Mouse (Mus musculus) embryonic facial prominence, embryonic 10.5 days (tissue): ENCODE measurements around the gene Ryk. TPM values are rescaled to one million over a fixed set of nuclear protein-coding genes. Genes with fewer than 3 reads are reported as not detected.

Experiments
- DNase-seq: peaks from one replicate; pipeline ENCODE4 v3.0.0-alpha.2; 2017; ENCODE audit warnings: low spot score
- H3K27ac ChIP-seq: fragments of 300-500 bp; sonication (generic); replicated peaks from 2 replicates; pipeline ENCODE4 v1.5.1; 2016; ENCODE audit warnings: mild to moderate bottlenecking
- H3K27me3 ChIP-seq: fragments of 300-500 bp; sonication (generic); replicated peaks from 2 replicates; pipeline ENCODE4 v1.6.1; 2016; ENCODE audit warnings: low read depth, mild to moderate bottlenecking; ENCODE audit not compliant: poor library complexity, severe bottlenecking
- H3K36me3 ChIP-seq: fragments of 300-500 bp; sonication (generic); replicated peaks from 2 replicates; pipeline ENCODE4 v1.6.1; 2016; ENCODE audit warnings: mild to moderate bottlenecking, moderate library complexity
- H3K4me1 ChIP-seq: fragments of 300-500 bp; sonication (generic); 2 replicates; pipeline ENCODE4 v1.6.1; 2016
- H3K4me3 ChIP-seq: fragments of 300-500 bp; sonication (generic); 2 replicates; pipeline ENCODE4 v1.5.1; 2016; ENCODE audit warnings: mild to moderate bottlenecking, moderate library complexity
- H3K9me3 ChIP-seq: fragments of 300-500 bp; sonication (generic); 2 replicates; pipeline ENCODE4 v1.6.1; 2016; ENCODE audit warnings: mild to moderate bottlenecking
- WGBS: fragments of 180-500 bp; shearing (Covaris S2); methylation state at CpG from one replicate; pipeline ENCODE4 v1.1.7; 2016; 5-methylcytosine and 5-hydroxymethylcytosine counted together
- polyA plus RNA-seq: library from polyadenylated mRNA; unstranded; fragments of >200 nt; fragmentation: Nextera tagmentation; extraction: Ambion mirVana; gene quantifications from 2 replicates; pipeline ENCODE4 v1.2.1, GENCODE M21; 2016

Ryk gene
- polyA plus RNA-seq, 1 experiment from 2014 or later = 15.8 TPM

DNA sequence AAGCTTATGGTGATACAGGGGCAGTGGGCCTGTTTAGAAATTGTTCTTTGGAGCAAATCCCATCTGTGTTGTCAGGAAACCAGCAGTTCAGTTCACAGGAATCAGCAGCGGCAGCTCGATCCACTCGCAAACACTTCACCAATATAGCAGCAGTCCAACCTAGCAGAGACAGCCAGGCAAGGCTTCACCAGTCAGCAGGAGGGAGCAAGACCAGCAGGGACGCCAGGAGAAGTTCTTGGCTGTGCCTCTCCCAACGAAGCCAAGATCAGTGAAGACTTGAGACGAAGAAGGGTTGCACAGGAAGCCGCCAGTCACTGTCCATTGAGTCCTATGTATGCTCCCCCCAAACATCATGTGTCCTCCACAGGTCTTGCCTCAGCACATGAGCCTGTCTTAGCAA lies 81.4 kb downstream of the Ryk start:
- DNase-seq = no peak
- WGBS = 94% methylated on average over 7 of the region's 7 CpGs
- Histone ChIP-seq H3K4me3 (no peak overlapping the region), H3K36me3 (peaks cover 29% of the 10 kb centered on the region), H3K9me3 (no peaks in the 10 kb centered on the region), H3K4me1 (0 out of 2 replicates have a peak, but pooled peaks cover 7% of the 10 kb centered on the region), H3K27ac (no peak overlapping the region), H3K27me3 (no peaks in the 10 kb centered on the region)

DNA sequence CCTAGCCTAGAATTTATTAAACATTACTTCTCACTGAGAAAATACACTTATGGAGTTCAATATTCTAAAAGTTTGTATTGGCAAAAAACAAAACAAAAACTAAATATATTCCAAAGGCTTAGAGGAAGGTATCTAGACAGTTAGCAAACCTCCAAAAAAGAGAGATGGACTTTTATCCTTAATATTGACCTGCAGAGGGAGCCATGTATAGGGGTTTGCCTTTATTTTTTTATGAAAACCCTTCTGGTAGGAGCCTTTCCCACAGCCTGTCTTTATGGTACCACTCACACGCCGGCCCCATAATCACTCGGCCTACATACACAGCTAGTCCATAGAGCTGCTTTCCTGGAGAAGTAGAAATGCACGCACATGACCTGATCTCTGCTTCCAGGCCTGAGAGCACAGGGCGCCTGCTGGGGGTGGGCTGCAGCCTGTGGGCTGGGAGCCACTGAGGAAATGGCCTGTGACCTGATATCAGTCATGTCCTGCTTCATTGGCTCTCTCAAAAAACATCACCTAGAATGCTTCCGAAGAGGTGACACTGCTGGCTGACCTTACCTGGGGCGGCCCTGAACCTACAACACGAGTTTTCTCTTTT lies 82.9 kb downstream of the Ryk start:
- no peak for DNase-seq
- Histone ChIP-seq H3K27ac (no peak overlapping the region), H3K4me3 (no peak overlapping the region), H3K9me3 (no peaks in the 10 kb centered on the region), H3K36me3 (peaks cover 13% of the 10 kb centered on the region), H3K27me3 (no peaks in the 10 kb centered on the region), H3K4me1 (0 out of 2 replicates have a peak, but pooled peaks cover 3% of the 10 kb centered on the region)
- 78% methylated on average over 8 of the region's 8 CpGs for WGBS

DNA sequence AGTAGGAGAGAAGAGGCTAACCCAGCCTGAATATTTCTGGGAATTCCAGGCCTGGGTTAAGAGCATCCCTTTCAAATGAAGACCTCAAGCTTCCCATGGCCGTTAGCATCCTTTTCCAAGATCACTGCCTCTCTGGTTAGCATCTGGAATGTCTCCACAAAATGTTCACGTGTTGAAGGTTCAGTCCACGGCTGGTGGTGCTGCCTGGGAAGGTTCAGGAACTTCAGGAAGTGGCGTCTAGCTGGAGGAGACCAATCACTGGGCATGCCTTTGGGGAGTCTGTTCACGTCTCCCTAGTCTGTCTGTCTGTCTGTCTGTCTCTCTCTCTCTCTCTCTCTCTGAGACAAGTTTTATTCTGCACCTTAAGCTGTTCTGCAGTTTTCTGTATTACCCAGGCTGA lies 84.8 kb downstream of the Ryk start:
- Histone ChIP-seq H3K27me3 (no peaks in the 10 kb centered on the region), H3K4me3 (no peak overlapping the region), H3K27ac (no peak overlapping the region), H3K4me1 (peaks cover 5% of the 10 kb centered on the region; the same call in 1 of the 2 replicates), H3K36me3 (peaks cover 13% of the 10 kb centered on the region), H3K9me3 (no peaks in the 10 kb centered on the region)
- DNase-seq = no peak
- 73% methylated on average over 5 of the region's 5 CpGs for WGBS

DNA sequence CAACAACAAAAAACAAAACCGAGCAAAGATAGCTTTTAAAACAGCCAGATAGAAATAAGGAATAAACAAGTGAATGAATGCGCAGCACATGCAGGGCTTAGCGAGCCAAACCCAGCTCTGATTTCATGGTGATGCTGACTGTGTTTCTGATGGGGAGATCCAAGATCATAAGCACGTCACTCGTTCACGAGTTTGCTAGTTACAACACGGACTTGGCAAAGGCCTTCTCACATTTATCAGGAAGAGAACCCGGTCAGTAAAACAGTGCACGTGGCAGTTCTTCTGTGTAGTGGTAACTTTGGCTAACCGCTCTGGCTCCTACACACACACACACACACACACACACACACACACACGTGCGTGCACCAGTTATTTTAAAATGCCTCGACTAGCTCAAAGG lies 87.1 kb downstream of the Ryk start:
- Histone ChIP-seq H3K4me1 (peaks cover 6% of the 10 kb centered on the region; the same call in 1 of the 2 replicates), H3K27ac (no peak overlapping the region), H3K27me3 (no peaks in the 10 kb centered on the region), H3K36me3 (peaks cover 1% of the 10 kb centered on the region), H3K4me3 (no peak overlapping the region), H3K9me3 (no peaks in the 10 kb centered on the region)
- WGBS = 93% methylated on average over 13 of the region's 13 CpGs
- DNase-seq = no peak

DNA sequence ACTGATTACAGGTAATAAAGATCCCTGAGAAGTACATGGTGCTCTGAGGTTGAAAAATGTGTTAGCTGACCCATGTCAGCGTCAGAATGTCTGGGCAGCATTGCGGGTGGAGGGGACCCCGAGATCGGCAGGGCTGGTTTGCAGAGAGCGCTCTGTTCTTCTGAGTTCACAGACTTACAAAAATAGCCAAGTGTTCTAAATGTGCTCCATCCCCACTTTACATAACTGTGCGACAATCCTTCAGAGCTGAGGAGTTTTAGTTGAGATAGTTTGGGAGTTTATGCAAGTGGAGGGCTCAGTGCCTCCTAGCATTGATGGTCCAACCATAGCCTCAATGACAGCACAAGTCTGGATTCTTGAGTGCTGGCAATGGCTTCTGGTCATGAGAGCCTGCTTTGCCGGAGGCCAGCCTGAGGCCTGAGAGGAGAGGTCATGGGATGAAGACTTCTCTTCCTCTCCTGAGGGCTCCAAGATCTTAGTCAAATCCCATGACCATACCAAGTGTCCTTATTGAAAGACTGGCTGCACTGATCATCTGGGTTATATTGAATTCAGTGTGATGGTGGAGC lies 88.2 kb downstream of the Ryk start:
- 92% methylated on average over 7 of the region's 7 CpGs for WGBS
- no peak overlapping the region for H3K4me3 ChIP-seq
- no peak for DNase-seq
- H3K4me1 ChIP-seq = peaks cover 6% of the 10 kb centered on the region; the same call in 1 of the 2 replicates
- no peaks in the 10 kb centered on the region for H3K9me3 ChIP-seq
- no peak overlapping the region for H3K27ac ChIP-seq
- H3K36me3 ChIP-seq = no peaks in the 10 kb centered on the region
- no peaks in the 10 kb centered on the region for H3K27me3 ChIP-seq

DNA sequence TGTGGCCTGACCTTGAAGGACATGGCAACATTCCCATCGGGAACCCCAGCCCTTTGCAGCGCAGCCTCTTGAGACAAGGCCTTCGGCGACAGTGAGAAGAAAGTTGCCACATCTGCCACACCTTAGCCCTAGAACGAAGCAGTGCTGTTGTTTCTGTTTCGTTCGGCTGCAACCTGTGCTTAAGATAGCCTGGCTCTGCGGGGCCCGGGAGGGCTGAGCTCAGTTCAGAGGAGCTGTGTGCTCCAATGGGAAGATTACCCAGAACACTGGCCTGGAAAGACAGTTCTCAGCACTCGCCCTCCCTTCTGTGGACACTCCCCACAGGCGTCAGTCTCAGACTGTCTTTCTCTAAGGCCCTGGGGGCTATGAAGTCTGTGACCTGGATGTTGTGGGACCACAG lies 89.1 kb downstream of the Ryk start:
- Histone ChIP-seq H3K27me3 (no peaks in the 10 kb centered on the region), H3K9me3 (no peaks in the 10 kb centered on the region), H3K27ac (no peak overlapping the region), H3K4me1 (peaks cover 6% of the 10 kb centered on the region; the same call in 1 of the 2 replicates), H3K4me3 (no peak overlapping the region), H3K36me3 (no peaks in the 10 kb centered on the region)
- DNase-seq = no peak
- WGBS = 83% methylated on average over 11 of the region's 11 CpGs

DNA sequence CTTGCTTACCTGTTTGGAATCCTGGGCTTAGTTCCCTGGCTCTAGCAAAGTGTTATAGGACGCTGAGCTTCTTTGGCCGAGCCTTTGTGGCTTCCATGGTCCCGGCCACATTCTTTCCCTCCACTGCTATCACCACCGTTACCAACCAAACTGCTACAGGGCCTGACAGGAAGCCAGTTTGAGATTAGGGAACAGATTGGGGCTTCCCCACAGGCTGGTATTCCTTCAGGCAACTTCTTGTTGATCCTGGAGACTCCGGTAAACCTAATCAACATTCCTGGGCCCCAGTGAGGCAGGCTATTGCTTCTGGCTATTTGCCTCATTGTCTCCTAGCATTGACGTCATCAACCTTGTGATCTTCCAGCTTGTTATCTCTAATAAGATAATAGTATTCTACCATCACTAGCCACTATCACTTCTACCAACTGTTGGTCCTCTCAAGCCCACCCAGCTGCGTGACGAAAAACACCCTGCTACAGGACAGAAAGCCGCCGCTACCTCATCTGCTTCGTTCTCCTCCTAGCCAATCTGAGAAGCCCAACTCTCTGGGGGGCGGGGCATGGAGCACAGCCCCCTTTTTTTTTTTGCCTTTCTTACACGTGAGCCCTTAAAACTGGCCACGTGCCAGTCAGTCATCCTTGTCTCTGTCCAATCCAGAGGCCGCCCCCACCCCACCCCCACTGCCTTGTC lies 90.1 kb downstream of the Ryk start:
- Histone ChIP-seq H3K36me3 (no peaks in the 10 kb centered on the region), H3K27ac (0 out of 2 replicates have a peak overlapping the region, but pooled peaks have one; percentile 2), H3K27me3 (no peaks in the 10 kb centered on the region), H3K9me3 (no peaks in the 10 kb centered on the region), H3K4me3 (no peak overlapping the region), H3K4me1 (peaks cover 6% of the 10 kb centered on the region; the same call in 1 of the 2 replicates)
- WGBS = 71% methylated on average over 15 of the region's 15 CpGs
- no peak for DNase-seq

DNA sequence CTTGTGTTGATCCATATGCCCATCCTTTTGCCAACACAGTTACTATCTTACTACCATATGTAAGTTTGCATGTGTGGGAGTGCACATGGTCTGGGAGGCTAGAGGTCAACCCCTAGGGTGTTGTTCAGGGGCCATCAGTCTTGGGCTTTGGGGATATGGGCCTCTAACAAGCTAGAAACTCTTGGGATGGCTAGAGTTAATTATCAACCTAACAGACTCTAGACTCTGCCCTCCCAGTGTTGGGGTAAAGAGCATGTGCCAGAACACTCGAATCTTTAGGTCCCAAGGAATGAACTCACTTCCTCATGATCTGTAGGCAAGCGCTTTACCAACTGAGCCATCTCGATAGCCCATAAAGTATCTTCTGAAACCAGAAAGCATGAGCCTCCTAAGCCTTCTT lies 91.4 kb downstream of the Ryk start:
- H3K27me3 ChIP-seq = no peaks in the 10 kb centered on the region
- H3K36me3 ChIP-seq = no peaks in the 10 kb centered on the region
- H3K4me1 ChIP-seq = peaks cover 6% of the 10 kb centered on the region; the same call in 1 of the 2 replicates
- H3K4me3 ChIP-seq = no peak overlapping the region
- WGBS = 91% methylated on average over 3 of the region's 3 CpGs
- no peaks in the 10 kb centered on the region for H3K9me3 ChIP-seq
- no peak for DNase-seq
- no peak overlapping the region for H3K27ac ChIP-seq

DNA sequence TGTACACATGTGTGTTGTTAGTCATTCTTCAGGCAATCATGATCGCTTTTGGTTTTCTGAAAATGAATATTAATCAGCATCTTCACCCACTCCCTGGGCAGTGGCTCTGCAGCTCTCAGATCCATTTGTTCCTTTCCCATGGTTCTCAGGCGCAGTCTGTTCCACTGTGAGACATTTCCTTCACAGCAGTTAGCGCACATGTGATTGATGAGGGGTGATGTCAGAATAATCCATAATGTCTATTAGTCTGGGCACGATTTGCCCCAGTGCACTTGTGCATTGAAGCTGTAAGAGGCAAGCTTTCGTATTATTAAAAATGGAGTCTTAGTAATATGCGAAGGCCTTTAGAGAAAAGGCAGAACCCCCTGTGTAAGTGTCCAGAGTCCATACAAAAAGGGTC lies 95.1 kb downstream of the Ryk start:
- H3K4me1 ChIP-seq = peaks cover 5% of the 10 kb centered on the region; the same call in 1 of the 2 replicates
- 86% methylated on average over 6 of the region's 6 CpGs for WGBS
- no peak for DNase-seq
- no peak overlapping the region for H3K27ac ChIP-seq
- no peak overlapping the region for H3K4me3 ChIP-seq
- H3K36me3 ChIP-seq = no peaks in the 10 kb centered on the region
- H3K27me3 ChIP-seq = no peaks in the 10 kb centered on the region
- no peaks in the 10 kb centered on the region for H3K9me3 ChIP-seq

DNA sequence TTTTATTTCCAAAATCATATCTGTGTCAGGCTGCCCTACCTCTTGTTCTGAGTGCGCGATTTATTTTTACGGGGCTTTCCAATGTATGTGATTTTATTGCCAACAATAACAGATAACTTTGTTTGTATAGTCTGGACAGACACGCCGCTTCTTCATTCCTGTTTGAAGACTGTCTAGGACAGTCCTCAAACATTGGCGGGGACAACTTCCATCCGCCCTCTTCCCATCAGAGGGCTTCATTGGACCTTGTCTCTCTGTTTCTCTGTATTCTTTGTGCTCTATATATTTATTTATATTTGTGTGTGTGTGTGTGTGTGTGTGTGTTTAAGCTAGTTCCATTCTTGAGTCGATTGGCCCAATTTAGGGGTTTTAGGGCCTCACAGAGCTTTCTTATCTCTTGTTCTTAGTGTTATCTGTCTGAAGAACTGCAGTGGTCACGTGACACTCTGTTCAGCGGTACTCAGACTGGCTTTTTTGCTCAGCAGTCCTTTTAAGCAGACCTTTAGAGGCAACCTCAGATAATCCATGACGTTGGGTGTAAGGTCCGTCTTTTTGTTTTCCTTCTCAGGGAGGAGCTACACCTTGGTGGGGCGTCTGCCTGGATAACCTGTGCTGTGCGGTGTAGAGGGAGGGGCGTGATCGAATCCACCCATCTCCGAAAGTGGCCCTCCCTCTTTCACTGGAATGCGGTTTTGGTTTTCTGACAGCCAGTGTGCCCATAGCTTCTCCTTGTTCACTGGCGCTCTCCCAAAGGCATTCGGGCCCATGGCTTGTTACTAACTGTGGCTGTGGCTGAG lies 99.4 kb downstream of the Ryk start:
- H3K9me3 ChIP-seq = no peaks in the 10 kb centered on the region
- 46% methylated on average over 20 of the region's 20 CpGs for WGBS
- peak overlapping the region; percentile 36 for H3K4me3 ChIP-seq
- no peaks in the 10 kb centered on the region for H3K36me3 ChIP-seq
- no peaks in the 10 kb centered on the region for H3K27me3 ChIP-seq
- H3K4me1 ChIP-seq = 0 out of 2 replicates have a peak, but pooled peaks cover 7% of the 10 kb centered on the region
- H3K27ac ChIP-seq = no peak overlapping the region
- peak; percentile 26 for DNase-seq

DNA sequence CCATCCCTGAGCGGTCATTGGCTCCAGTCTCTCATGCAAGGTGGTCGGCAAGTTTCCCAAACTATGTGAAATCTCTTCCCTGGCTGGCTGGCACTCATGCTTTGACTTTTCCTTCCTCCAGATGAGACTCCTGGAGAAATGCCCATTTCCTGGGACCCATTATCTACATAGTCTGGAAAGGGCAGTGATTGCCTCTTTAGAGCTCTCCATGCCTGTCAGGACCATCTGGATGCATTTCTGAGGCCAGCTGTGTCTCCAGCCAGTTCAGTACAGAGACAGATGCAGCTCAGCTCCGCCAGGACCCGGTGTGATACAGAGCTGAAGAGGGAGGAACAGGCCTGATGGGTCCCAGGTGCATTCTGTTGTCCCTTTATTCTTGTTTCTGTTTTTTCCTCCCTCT lies 107.5 kb downstream of the Ryk start:
- H3K27me3 ChIP-seq = no peaks in the 10 kb centered on the region
- no peaks in the 10 kb centered on the region; the same call in 1 of the 2 replicates for H3K36me3 ChIP-seq
- DNase-seq = no peak
- H3K9me3 ChIP-seq = no peaks in the 10 kb centered on the region
- peaks cover 14% of the 10 kb centered on the region for H3K4me1 ChIP-seq
- no peak overlapping the region for H3K4me3 ChIP-seq
- no peak overlapping the region for H3K27ac ChIP-seq
- 70% methylated on average over 4 of the region's 4 CpGs for WGBS

DNA sequence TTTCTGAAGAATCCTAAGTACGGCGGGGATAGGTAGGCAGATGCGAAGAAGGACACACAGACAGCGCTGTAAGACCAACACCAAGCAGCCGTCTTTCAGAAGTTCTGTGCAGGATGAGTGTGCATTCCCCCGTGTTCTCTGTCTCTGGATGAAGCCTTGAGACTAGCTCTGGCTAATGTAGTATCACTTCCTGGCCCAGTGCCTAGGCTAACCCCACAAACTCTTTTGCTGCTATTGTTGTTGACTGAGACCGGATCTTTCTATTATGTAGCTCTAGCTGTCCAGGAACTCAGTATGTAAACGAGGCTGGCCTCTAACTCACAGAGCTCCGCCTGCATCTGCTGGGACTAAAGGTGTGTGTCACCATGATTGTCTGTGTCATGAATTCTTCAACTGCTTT lies 110.2 kb downstream of the Ryk start:
- no peak overlapping the region for H3K27ac ChIP-seq
- H3K27me3 ChIP-seq = no peaks in the 10 kb centered on the region
- WGBS = 93% methylated on average over 9 of the region's 9 CpGs
- H3K4me3 ChIP-seq = no peak overlapping the region
- DNase-seq = no peak
- no peaks in the 10 kb centered on the region; the same call in 1 of the 2 replicates for H3K36me3 ChIP-seq
- H3K4me1 ChIP-seq = peaks cover 14% of the 10 kb centered on the region
- H3K9me3 ChIP-seq = no peaks in the 10 kb centered on the region
